Comparison of ENCODE assay signal across 8 mouse cellular contexts in the genomic region with DNA sequence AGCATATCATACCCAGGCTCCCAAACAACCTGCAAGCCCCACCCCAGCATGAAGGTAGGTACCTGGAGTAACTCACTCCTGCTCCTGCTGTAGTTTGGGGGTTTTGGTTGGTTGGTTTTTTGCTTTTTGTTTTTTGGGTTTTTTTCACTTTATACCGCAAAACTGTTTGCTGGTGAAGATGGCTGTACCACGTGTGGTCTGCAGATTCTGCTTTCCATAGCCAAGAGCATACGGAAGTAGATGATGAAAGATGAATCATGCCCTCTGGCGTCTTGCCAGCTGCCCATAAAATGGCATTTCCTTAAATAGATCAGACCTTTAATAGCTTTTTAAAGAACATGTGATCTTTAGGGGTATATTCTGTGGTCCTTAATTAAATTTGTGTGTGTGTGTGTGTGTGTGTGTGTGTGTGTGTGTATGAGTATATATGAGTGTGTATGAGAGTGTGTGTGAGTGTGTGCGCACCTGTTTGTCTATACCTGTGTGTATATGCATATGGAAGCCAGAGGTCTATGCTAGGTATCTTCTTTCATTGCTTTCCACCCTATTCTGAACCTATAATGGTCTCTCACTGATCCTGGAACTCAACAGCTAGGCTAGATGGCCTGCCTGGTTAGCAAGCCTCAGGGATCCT. TPM values are rescaled to one million over a fixed set of nuclear protein-coding genes. Genes with fewer than 3 reads are reported as not detected.
A peak's percentile ranks its signal among the peaks of the same experiment; 100 is the strongest.
DNase-seq lines count a peak whose midpoint lies in the region; ATAC-seq and TF ChIP-seq lines count a peak whose summit lies in the region.

No protein-coding gene starts in this region.

- H3K27me3 ChIP-seq in limb, embryonic 14.5 days (ENCODE audit: control insufficient read depth, insufficient read depth, low read length): no peaks in the 10 kb centered on the region
- no peaks in the 10 kb centered on the region for H3K27me3 ChIP-seq in limb, embryonic 10.5 days (ENCODE audit: low read depth, poor library complexity, severe bottlenecking)

- no peak for TF ChIP-seq POLR2A in limb, embryonic 14.5 days (IDR thresholded peaks at IDR 0.05; ENCODE audit: borderline replicate concordance, extremely low read depth, insufficient read depth, insufficient read length)

- no peaks in the 10 kb centered on the region for H3K9me3 ChIP-seq in limb, embryonic 14.5 days (ENCODE audit: control insufficient read depth, low read length)
- H3K9me3 ChIP-seq in limb, embryonic 10.5 days (replicated peaks): no peaks in the 10 kb centered on the region

- no peak overlapping the region for H3K4me2 ChIP-seq in limb, embryonic 14.5 days (replicated peaks; ENCODE audit: low read depth, low read length, severe bottlenecking)

- ATAC-seq in limb, embryonic 14.5 days (ENCODE audit: low FRiP score, low read depth): no peak
- ATAC-seq in activated CD4-positive, CD25-positive, alpha-beta regulatory T cell, adult 4 months: peak; percentile 50

- DNase-seq in limb, embryonic 14.5 days (ENCODE audit: low spot score): peak; percentile 67
- no peak for DNase-seq in limb, embryonic 10.5 days (ENCODE audit: low spot score)
- DNase-seq in fibroblast of lung, adult 2 months (ENCODE audit: low read depth): peak; percentile 65
- DNase-seq in kidney, postnatal 10 days: peak; percentile 85
- peak; percentile 80 for DNase-seq in skeletal muscle tissue, adult 2 months (ENCODE audit: low read depth, low spot score)
- DNase-seq in c-Kit-positive CD71-positive TER-119-positive erythroid progenitor cells, embryonic 14.5 days (ENCODE audit: low spot score): no peak
- DNase-seq in layer of hippocampus, postnatal 25 days (ENCODE audit: extremely low spot score in 1 of 2, low spot score in 1 of 2): no peak

- no peaks in the 10 kb centered on the region for H3K4me1 ChIP-seq in limb, embryonic 14.5 days (ENCODE audit: control insufficient read depth, insufficient read depth, low read length)
- 0 out of 2 replicates have a peak, but pooled peaks cover 4% of the 10 kb centered on the region for H3K4me1 ChIP-seq in limb, embryonic 10.5 days

- H3K9ac ChIP-seq in limb, embryonic 14.5 days (ENCODE audit: low read depth, low read length, severe bottlenecking): no peak overlapping the region

- H3K27ac ChIP-seq in limb, embryonic 14.5 days (replicated peaks; ENCODE audit: low read depth, low read length): no peak overlapping the region
- no peak overlapping the region for H3K27ac ChIP-seq in limb, embryonic 10.5 days

- H3K36me3 ChIP-seq in limb, embryonic 14.5 days (ENCODE audit: control insufficient read depth, insufficient read depth, low read length): peaks cover 54% of the 10 kb centered on the region
- H3K36me3 ChIP-seq in limb, embryonic 10.5 days: peaks cover 63% of the 10 kb centered on the region

- 51% methylated on average over 5 of the region's 5 CpGs for WGBS in limb, embryonic 14.5 days
- WGBS in limb, embryonic 10.5 days: 92% methylated on average over 5 of the region's 5 CpGs

- H3K4me3 ChIP-seq in limb, embryonic 14.5 days (replicated peaks; ENCODE audit: low read length): no peak overlapping the region
- no peak overlapping the region for H3K4me3 ChIP-seq in limb, embryonic 10.5 days

RNA-seq across cellular contexts. Expression of gene Adora2a, which starts 16.8 kb away (rescaled TPM):
- 4.7 and 6.4 TPM in 2 replicates for polyA plus RNA-seq in limb, embryonic 14.5 days (2012; rRNA removed)
- polyA plus RNA-seq in limb, embryonic 14.5 days (2014; fragmentation: Nextera tagmentation; extraction: Ambion mirVana): 3.3 and 4.2 TPM in 2 replicates
- polyA plus RNA-seq in limb, embryonic 10.5 days (2016; fragmentation: Nextera tagmentation; extraction: Ambion mirVana): 1.7 and 2.2 TPM in 2 replicates
- polyA plus RNA-seq in activated CD4-positive, CD25-positive, alpha-beta regulatory T cell, adult 4 months (2017; shearing (Covaris generic)): 10 to 100 TPM; 18.6 to 30.1 TPM
- 1 to 10 TPM; 2.5 to 3.7 TPM for total RNA-seq in layer of hippocampus, postnatal 25 days (2021)

Comparison
In these comparisons a context has a peak if more than half of its experiments do, and no peak if none do; other contexts are left out.
1. DNase-seq: peak in limb, embryonic 14.5 days (single experiment), fibroblast of lung, adult 2 months (single experiment), kidney, postnatal 10 days (single experiment) and skeletal muscle tissue, adult 2 months (single experiment); none in limb, embryonic 10.5 days (single experiment), c-Kit-positive CD71-positive TER-119-positive erythroid progenitor cells, embryonic 14.5 days (single experiment) and layer of hippocampus, postnatal 25 days (0 of 2).